9 mouse cellular contexts compared by ENCODE assay signal in genomic region chr19:32179978-32180413, GRCm38 (mm10).
DNase-seq lines count a peak whose midpoint lies in the region; ATAC-seq and TF ChIP-seq lines count a peak whose summit lies in the region.
"Had no signal": no experiment of that assay in that cellular context is flagged by ENCODE, and none has a peak within 500 bp of the region (broad histone marks: within the 10 kb centered on the region; RNA-seq: fewer than 3 reads in every experiment).

No protein-coding gene starts in this region.

- no peak for ATAC-seq in embryonic facial prominence, embryonic 13.5 days (ENCODE audit: insufficient number of reproducible peaks, insufficient read depth, low FRiP score, low TSS enrichment, low read depth)
- ATAC-seq in lung, embryonic 16.5 days (ENCODE audit: low read depth): no peak
- ATAC-seq in CD4-positive, CD25-positive, alpha-beta regulatory T cell, adult 4 months: no peak
- ATAC-seq in forebrain, embryonic 16.5 days: no peak
- ATAC-seq in midbrain, embryonic 15.5 days (replicated peaks): no peak

- WGBS in embryonic facial prominence, embryonic 13.5 days: 77% methylated on average over 5 of the region's 5 CpGs
- WGBS in kidney, adult 2 months: 8% methylated on average over 5 of the region's 5 CpGs
- WGBS in lung, embryonic 16.5 days: 29% methylated on average over 5 of the region's 5 CpGs
- WGBS in forebrain, embryonic 16.5 days: 79% methylated on average over 5 of the region's 5 CpGs
- WGBS in midbrain, embryonic 15.5 days: 79% methylated on average over 5 of the region's 5 CpGs

- no peak for TF ChIP-seq CTCF in kidney, adult 2 months (conservative IDR thresholded peaks at IDR 0.05; ENCODE audit: insufficient read depth, insufficient read length, low read depth, low read length)

- H3K27me3 ChIP-seq in embryonic facial prominence, embryonic 13.5 days: no peaks in the 10 kb centered on the region
- no peaks in the 10 kb centered on the region for H3K27me3 ChIP-seq in kidney, adult 2 months (replicated peaks; ENCODE audit: control insufficient read depth, insufficient read depth, low read length)
- H3K27me3 ChIP-seq in lung, embryonic 16.5 days (ENCODE audit: control insufficient read depth, insufficient read depth, low read depth, low read length): no peaks in the 10 kb centered on the region
- no peaks in the 10 kb centered on the region for H3K27me3 ChIP-seq in forebrain, embryonic 16.5 days (replicated peaks; ENCODE audit: control insufficient read depth, insufficient read depth, low read length)
- no peaks in the 10 kb centered on the region for H3K27me3 ChIP-seq in midbrain, embryonic 15.5 days (replicated peaks)
- H3K27me3 ChIP-seq: neural tube, embryonic 12.5 days had no signal

- H3K36me3 ChIP-seq in embryonic facial prominence, embryonic 13.5 days: no peaks in the 10 kb centered on the region
- H3K36me3 ChIP-seq in kidney, adult 2 months (ENCODE audit: control insufficient read depth, insufficient read depth, low read length): no peaks in the 10 kb centered on the region
- 0 out of 2 replicates have a peak, but pooled peaks cover 2% of the 10 kb centered on the region for H3K36me3 ChIP-seq in lung, embryonic 16.5 days (ENCODE audit: control insufficient read depth, insufficient read depth, low read length)
- no peaks in the 10 kb centered on the region for H3K36me3 ChIP-seq in forebrain, embryonic 16.5 days (ENCODE audit: control insufficient read depth, insufficient read depth)
- H3K36me3 ChIP-seq in midbrain, embryonic 15.5 days (replicated peaks): no peaks in the 10 kb centered on the region
- H3K36me3 ChIP-seq: neural tube, embryonic 12.5 days had no signal

- peaks cover 13% of the 10 kb centered on the region for H3K4me1 ChIP-seq in embryonic facial prominence, embryonic 13.5 days
- peaks cover 38% of the 10 kb centered on the region for H3K4me1 ChIP-seq in kidney, adult 2 months (ENCODE audit: control insufficient read depth, insufficient read depth, low read length)
- H3K4me1 ChIP-seq in lung, embryonic 16.5 days (replicated peaks; ENCODE audit: control insufficient read depth, insufficient read depth, low read length): peaks cover 54% of the 10 kb centered on the region
- H3K4me1 ChIP-seq in forebrain, embryonic 16.5 days (replicated peaks; ENCODE audit: control insufficient read depth, insufficient read depth, low read length): no peaks in the 10 kb centered on the region
- no peaks in the 10 kb centered on the region for H3K4me1 ChIP-seq in midbrain, embryonic 15.5 days
- H3K4me1 ChIP-seq: neural tube, embryonic 12.5 days had no signal

- DNase-seq in 416B (ENCODE audit: low read depth): peak; percentile 21
- DNase-seq in kidney, adult 2 months: peak; percentile 93
- no peak for DNase-seq in adrenal gland, adult 8-10 months

- no peak overlapping the region for H3K4me2 ChIP-seq in embryonic facial prominence, embryonic 13.5 days
- H3K4me2 ChIP-seq in lung, embryonic 16.5 days (ENCODE audit: low read depth, low read length): peak overlapping the region; percentile 37
- H3K4me2 ChIP-seq in forebrain, embryonic 16.5 days (ENCODE audit: low read length): no peak overlapping the region
- no peak overlapping the region for H3K4me2 ChIP-seq in midbrain, embryonic 15.5 days
- H3K4me2 ChIP-seq: neural tube, embryonic 12.5 days had no signal

- no peak overlapping the region for H3K4me3 ChIP-seq in embryonic facial prominence, embryonic 13.5 days
- no peak overlapping the region for H3K4me3 ChIP-seq in kidney, adult 2 months (ENCODE audit: insufficient read depth, low read depth, low read length)
- H3K4me3 ChIP-seq in lung, embryonic 16.5 days (ENCODE audit: low read length): no peak overlapping the region
- no peak overlapping the region for H3K4me3 ChIP-seq in forebrain, embryonic 16.5 days (replicated peaks; ENCODE audit: low read length)
- no peak overlapping the region for H3K4me3 ChIP-seq in midbrain, embryonic 15.5 days
- H3K4me3 ChIP-seq: neural tube, embryonic 12.5 days had no signal

- no peak for TF ChIP-seq POLR2A in kidney, adult 2 months (IDR thresholded peaks at IDR 0.05; ENCODE audit: low read depth, low read length)

- H3K27ac ChIP-seq in embryonic facial prominence, embryonic 13.5 days: 0 out of 2 replicates have a peak overlapping the region, but pooled peaks have one; percentile 11
- peak overlapping the region; percentile 98 for H3K27ac ChIP-seq in kidney, adult 2 months (ENCODE audit: insufficient read depth, low read depth, low read length)
- H3K27ac ChIP-seq in lung, embryonic 16.5 days (ENCODE audit: low read length): peak overlapping the region; percentile 89
- H3K27ac ChIP-seq in forebrain, embryonic 16.5 days (ENCODE audit: low read length): no peak overlapping the region
- no peak overlapping the region for H3K27ac ChIP-seq in midbrain, embryonic 15.5 days
- H3K27ac ChIP-seq: neural tube, embryonic 12.5 days had no signal

- no peaks in the 10 kb centered on the region for H3K9me3 ChIP-seq in embryonic facial prominence, embryonic 13.5 days
- H3K9me3 ChIP-seq in lung, embryonic 16.5 days (ENCODE audit: control insufficient read depth, low read length): no peaks in the 10 kb centered on the region
- H3K9me3 ChIP-seq in forebrain, embryonic 16.5 days (ENCODE audit: control insufficient read depth, low read length): no peaks in the 10 kb centered on the region
- H3K9me3 ChIP-seq in midbrain, embryonic 15.5 days: no peaks in the 10 kb centered on the region
- H3K9me3 ChIP-seq: neural tube, embryonic 12.5 days had no signal

- H3K9ac ChIP-seq in embryonic facial prominence, embryonic 13.5 days: no peak overlapping the region
- H3K9ac ChIP-seq in lung, embryonic 16.5 days (ENCODE audit: low read length): no peak overlapping the region
- no peak overlapping the region for H3K9ac ChIP-seq in forebrain, embryonic 16.5 days (replicated peaks; ENCODE audit: low read depth, low read length)
- no peak overlapping the region for H3K9ac ChIP-seq in midbrain, embryonic 15.5 days
- H3K9ac ChIP-seq: neural tube, embryonic 12.5 days had no signal

Comparison
In these comparisons a context has a peak if more than half of its experiments do, and no peak if none do; other contexts are left out.
1. H3K27ac ChIP-seq: peak in embryonic facial prominence, embryonic 13.5 days (single experiment), kidney, adult 2 months (single experiment) and lung, embryonic 16.5 days (single experiment); none in forebrain, embryonic 16.5 days (single experiment) and midbrain, embryonic 15.5 days (single experiment).